Mouse (Mus musculus) midbrain, embryonic 12.5 days (tissue): ENCODE measurements at regions not wholly inside any gene's neighbourhood (a gene's known extent, or its start where the extent isn't known, plus 50 kb on each side); places are given as distances from the start of the nearest gene placed in this dataset.
"Not testable (repeated sequence)": the region's sequence is repeated elsewhere in the genome, so short reads cannot be mapped to it uniquely, and the experiment has no call there.

Source experiments
- ATAC-seq: fragments of 200-750 bp; cut with Nextera tagmentation; 2 replicates; pipeline ENCODE4 v1.8.0; 2017; ENCODE audit warnings: low read depth, moderate TSS enrichment, moderate library complexity; ENCODE audit not compliant: low FRiP score
- H3K27ac ChIP-seq: fragments of 300-500 bp; sonication (generic); replicated peaks from 2 replicates; pipeline ENCODE4 v1.5.1; 2016; ENCODE audit warnings: mild to moderate bottlenecking
- H3K27me3 ChIP-seq: fragments of 300-500 bp; sonication (generic); 2 replicates; pipeline ENCODE4 v1.6.1; 2016; ENCODE audit warnings: mild to moderate bottlenecking
- H3K36me3 ChIP-seq: fragments of 300-500 bp; sonication (generic); 2 replicates; pipeline ENCODE4 v1.6.1; 2016
- H3K4me1 ChIP-seq: fragments of 300-500 bp; sonication (generic); 2 replicates; pipeline ENCODE4 v1.6.1; 2016
- H3K4me2 ChIP-seq: fragments of 300-500 bp; sonication (generic); replicated peaks from 2 replicates; pipeline ENCODE4 v1.6.1; 2016; ENCODE audit warnings: mild to moderate bottlenecking, moderate library complexity
- H3K4me3 ChIP-seq: fragments of 300-500 bp; sonication (generic); 2 replicates; pipeline ENCODE4 v1.5.1; 2016; ENCODE audit warnings: mild to moderate bottlenecking
- H3K9ac ChIP-seq: fragments of 300-500 bp; sonication (generic); replicated peaks from 2 replicates; pipeline ENCODE4 v1.6.1; 2016; ENCODE audit warnings: mild to moderate bottlenecking, moderate library complexity
- H3K9me3 ChIP-seq: fragments of 300-500 bp; sonication (generic); 2 replicates; pipeline ENCODE4 v1.6.1; 2016; ENCODE audit warnings: mild to moderate bottlenecking
- WGBS: fragments of 180-500 bp; shearing (Covaris S2); methylation state at CpG from one replicate; pipeline ENCODE4 v1.1.7; 2016; 5-methylcytosine and 5-hydroxymethylcytosine counted together

DNA sequence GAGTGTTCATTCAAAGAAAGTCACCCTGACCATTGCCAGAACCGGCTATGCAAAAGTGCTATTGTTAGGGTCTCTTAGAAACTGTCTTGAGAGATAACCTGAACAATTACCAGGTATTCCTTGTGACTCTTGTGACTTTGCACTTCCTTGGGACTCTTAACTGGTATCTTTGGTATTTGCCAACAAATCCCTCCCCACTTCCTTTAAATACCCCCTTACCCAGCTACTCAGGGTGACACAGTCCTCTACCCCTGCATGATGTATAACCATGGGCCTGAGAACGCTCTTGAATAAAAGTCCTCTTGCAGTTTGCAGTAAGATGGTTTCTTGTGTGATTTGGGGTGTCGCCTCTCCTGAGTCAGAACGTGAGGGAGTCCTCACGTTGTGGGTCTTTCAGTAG is 371.5 kb upstream of the 1700008P02Rik start:
- H3K4me1 ChIP-seq, H3K36me3 ChIP-seq, ATAC-seq, H3K27ac ChIP-seq, H3K27me3 ChIP-seq, H3K9ac ChIP-seq, H3K4me3 ChIP-seq, H3K9me3 ChIP-seq, H3K4me2 ChIP-seq: not testable (repeated sequence)
- WGBS: 89% methylated on average over 5 of the region's 5 CpGs

DNA sequence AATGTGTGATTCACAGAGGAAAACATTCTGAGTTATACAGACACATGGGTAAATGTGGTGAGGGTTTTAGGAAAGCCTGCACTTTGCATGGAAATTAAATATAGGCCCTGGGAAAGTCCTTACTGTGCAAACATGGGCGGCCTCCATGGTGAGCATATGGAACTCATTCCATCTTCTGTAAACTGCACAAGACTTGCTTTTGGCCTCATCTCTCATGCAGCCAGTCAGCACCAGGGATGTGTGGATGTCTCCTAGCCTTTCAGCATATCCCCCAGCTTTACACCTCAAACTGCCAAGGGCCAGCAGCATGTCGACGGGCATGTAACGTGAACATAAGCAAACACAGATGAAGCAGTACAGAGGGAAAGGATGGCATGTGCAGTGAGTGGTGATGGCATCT is 364.7 kb upstream of the 1700008P02Rik start:
- no peak overlapping the region for H3K4me3 ChIP-seq
- 72% methylated on average over 4 of the region's 4 CpGs for WGBS
- no peaks in the 10 kb centered on the region for H3K4me1 ChIP-seq
- ATAC-seq: no peak
- H3K27me3 ChIP-seq: no peaks in the 10 kb centered on the region
- H3K9ac ChIP-seq: no peak overlapping the region
- H3K27ac ChIP-seq: no peak overlapping the region
- H3K9me3 ChIP-seq: no peaks in the 10 kb centered on the region
- no peak overlapping the region for H3K4me2 ChIP-seq
- H3K36me3 ChIP-seq: no peaks in the 10 kb centered on the region

DNA sequence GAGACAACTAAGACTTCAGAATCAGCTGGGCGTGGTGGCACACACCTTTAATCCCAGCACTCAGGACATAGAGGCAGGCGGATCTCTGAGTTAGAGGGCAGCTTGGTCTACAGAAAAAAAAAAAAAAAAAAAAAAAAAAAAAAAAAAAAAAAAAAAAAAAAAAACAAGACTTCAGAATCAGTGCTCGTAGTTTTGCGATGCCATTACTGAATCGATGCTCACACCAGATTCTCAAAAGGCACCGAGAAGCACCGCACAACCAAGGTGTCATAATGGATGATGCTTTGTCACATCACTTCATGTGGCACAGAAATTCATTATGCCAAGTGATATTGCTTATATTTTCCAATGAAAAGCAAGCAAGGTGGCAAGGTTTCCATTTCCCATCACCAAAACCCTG is 337.4 kb upstream of the 1700008P02Rik start:
- H3K36me3 ChIP-seq: no peaks in the 10 kb centered on the region
- no peak overlapping the region for H3K4me3 ChIP-seq
- H3K9ac ChIP-seq: no peak overlapping the region
- H3K27ac ChIP-seq: no peak overlapping the region
- H3K27me3 ChIP-seq: no peaks in the 10 kb centered on the region
- ATAC-seq: no peak
- 90% methylated on average over 7 of the region's 7 CpGs for WGBS
- H3K4me2 ChIP-seq: no peak overlapping the region
- no peaks in the 10 kb centered on the region for H3K9me3 ChIP-seq
- no peaks in the 10 kb centered on the region for H3K4me1 ChIP-seq

DNA sequence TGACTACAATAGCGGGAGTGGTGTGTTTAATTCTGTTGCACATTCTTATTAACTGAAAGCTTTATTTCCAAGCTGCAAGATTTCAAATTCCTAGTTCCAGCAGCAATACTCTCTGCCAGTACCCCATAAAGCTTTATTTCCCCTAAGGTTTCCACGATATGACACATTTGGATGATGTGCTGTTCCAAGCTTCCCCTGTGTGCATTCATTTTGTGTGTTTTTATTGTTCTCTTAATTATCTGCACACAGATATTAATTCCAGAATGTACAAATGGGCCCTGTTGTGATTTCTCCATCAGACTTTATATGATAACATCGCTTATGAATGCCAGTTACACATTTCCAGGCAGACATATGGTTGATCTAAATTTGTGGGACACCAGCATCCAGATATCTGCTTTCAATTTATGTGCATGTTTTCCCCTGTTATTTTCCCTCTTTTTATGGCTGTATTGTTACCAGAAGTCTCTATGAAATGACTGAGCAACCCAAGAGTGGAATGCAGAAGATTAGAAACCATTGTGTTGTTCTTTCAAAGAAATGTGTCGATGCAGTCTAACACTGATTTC is 312.4 kb upstream of the 1700008P02Rik start:
- Histone ChIP-seq H3K4me1 (no peaks in the 10 kb centered on the region), H3K9ac (no peak overlapping the region), H3K27me3 (no peaks in the 10 kb centered on the region), H3K27ac (no peak overlapping the region), H3K4me2 (no peak overlapping the region), H3K4me3 (no peak overlapping the region), H3K36me3 (no peaks in the 10 kb centered on the region), H3K9me3 (no peaks in the 10 kb centered on the region)
- 85% methylated on average over 4 of the region's 4 CpGs for WGBS
- ATAC-seq: no peak

DNA sequence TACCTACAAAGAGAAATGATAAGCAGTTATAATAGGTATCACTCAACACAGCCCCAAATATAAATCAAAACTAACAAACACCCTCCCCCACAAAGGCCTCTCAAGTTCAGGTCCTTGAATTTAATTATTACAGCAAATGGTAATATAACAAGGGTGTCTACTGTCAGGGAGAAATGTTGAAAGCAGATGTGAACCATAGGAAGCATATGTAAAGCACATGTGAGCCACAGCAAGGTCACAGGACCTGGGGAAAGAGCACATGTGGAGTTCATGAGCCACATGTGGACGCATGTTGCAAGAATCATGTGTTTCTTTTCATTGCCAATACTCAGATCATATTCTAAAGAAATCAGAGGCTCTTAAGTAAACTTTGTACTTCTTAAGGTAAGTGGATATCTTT is 306.5 kb upstream of the 1700008P02Rik start:
- no peaks in the 10 kb centered on the region for H3K9me3 ChIP-seq
- H3K4me2 ChIP-seq: no peak overlapping the region
- ATAC-seq: no peak
- no peak overlapping the region for H3K27ac ChIP-seq
- no peak overlapping the region for H3K4me3 ChIP-seq
- 73% methylated on average over 1 of the region's 1 CpGs for WGBS
- H3K9ac ChIP-seq: no peak overlapping the region
- H3K27me3 ChIP-seq: no peaks in the 10 kb centered on the region
- no peaks in the 10 kb centered on the region for H3K36me3 ChIP-seq
- H3K4me1 ChIP-seq: no peaks in the 10 kb centered on the region

DNA sequence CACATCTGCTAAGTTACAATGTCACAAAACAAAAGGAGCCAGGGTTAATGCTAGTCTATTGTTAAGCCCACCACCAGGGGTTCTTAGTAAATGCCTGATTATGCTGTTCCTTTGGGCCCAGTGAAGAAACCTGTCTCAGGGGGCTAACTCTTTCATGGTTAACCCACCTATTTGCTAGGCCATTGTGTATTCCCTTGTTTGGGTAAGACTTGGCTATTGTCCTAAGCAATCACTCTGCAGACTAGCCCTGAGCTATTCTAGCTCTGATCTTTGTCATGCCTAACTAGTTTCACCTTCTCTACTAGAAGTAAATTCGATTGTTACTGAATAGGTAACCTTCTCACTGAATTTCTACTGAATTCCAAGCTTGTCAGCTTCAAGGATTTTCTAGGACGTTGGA is 302.4 kb upstream of the 1700008P02Rik start:
- WGBS: 70% methylated on average over 2 of the region's 2 CpGs
- H3K9ac ChIP-seq, H3K9me3 ChIP-seq, H3K36me3 ChIP-seq, H3K27ac ChIP-seq, ATAC-seq, H3K4me2 ChIP-seq, H3K4me1 ChIP-seq, H3K4me3 ChIP-seq, H3K27me3 ChIP-seq: not testable (repeated sequence)

DNA sequence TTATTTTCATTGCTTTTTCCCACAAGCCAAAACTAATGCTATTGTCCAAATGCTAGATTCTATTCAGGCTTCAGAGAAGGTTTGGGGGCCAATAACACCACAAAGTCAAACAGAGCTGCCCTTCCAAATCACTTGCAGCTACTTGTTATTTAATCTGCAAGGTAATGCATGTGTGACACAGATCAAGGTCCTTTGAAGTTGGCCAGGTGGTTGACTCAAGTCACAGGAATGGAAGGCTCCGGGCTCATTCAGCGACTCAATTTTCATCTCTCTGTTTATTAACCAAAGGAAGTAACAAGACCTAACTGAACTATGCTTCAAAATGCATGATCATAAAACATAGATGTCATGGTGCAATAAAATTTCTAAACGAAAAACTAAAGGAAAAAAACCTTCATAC is 300.0 kb upstream of the 1700008P02Rik start:
- no peak for ATAC-seq
- no peaks in the 10 kb centered on the region for H3K4me1 ChIP-seq
- no peak overlapping the region for H3K27ac ChIP-seq
- no peaks in the 10 kb centered on the region for H3K36me3 ChIP-seq
- H3K27me3 ChIP-seq: no peaks in the 10 kb centered on the region
- WGBS: 86% methylated on average over 3 of the region's 3 CpGs
- no peaks in the 10 kb centered on the region for H3K9me3 ChIP-seq
- H3K4me3 ChIP-seq: no peak overlapping the region
- H3K9ac ChIP-seq: no peak overlapping the region
- H3K4me2 ChIP-seq: no peak overlapping the region

DNA sequence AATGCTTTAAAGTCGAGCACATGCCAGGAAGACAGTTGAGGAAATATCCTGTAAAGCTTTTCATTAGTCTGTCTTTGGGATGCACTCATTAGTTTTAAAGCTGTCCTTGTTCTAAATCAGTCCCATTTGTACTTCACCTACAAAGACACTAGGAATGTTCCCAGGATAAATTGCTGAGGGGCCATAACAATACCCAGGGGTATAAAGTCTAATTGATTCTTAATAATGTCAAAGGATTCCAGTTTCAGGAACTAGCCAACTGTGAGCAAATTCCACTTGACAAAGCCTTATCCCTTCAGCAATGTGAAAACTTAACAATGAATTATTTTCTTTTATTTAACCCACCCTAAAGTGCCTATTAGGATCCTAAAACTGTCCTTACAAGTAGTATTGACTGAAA is 267.7 kb upstream of the 1700008P02Rik start:
- Histone ChIP-seq H3K9me3 (no peaks in the 10 kb centered on the region), H3K4me3 (no peak overlapping the region), H3K9ac (no peak overlapping the region), H3K4me1 (peaks cover 3% of the 10 kb centered on the region; the same call in 1 of the 2 replicates), H3K4me2 (no peak overlapping the region), H3K36me3 (no peaks in the 10 kb centered on the region), H3K27me3 (no peaks in the 10 kb centered on the region), H3K27ac (no peak overlapping the region)
- no peak for ATAC-seq
- 51% methylated on average over 1 of the region's 1 CpGs for WGBS

DNA sequence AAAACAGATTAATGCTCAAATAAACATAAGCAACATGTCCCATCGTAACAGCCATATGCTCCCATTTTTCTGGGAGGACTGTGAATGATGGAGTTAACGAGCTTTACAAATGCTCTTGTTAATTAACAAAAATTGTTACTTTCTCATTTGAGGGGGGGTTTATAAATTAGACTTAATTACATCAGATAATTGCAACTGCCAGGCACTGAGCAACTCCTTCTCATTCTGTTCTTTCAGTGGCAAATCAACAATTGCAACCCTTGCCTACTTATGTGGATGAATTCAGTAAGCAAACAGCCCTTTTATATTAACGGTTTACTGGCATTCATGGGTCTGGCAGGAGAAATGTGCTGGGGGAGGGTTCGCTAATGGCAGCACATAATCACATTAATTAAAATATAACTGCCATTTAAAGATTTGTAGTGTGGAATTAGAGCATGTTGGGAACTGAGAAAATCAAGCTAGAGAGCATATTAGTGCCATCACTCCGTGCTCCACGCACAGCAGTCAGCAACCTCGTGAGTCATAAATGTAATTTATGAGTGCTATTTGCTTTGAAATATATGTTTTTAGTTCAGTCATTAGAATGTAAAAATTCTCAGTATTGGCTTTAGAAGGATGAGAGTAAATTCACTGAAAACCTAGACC is 266.9 kb upstream of the 1700008P02Rik start:
- H3K36me3 ChIP-seq: no peaks in the 10 kb centered on the region
- H3K27ac ChIP-seq: no peak overlapping the region
- no peak overlapping the region for H3K9ac ChIP-seq
- peaks cover 3% of the 10 kb centered on the region; the same call in 1 of the 2 replicates for H3K4me1 ChIP-seq
- no peaks in the 10 kb centered on the region for H3K27me3 ChIP-seq
- H3K4me2 ChIP-seq: no peak overlapping the region
- ATAC-seq: peak; percentile 68
- H3K4me3 ChIP-seq: no peak overlapping the region
- no peaks in the 10 kb centered on the region for H3K9me3 ChIP-seq
- 76% methylated on average over 7 of the region's 7 CpGs for WGBS

DNA sequence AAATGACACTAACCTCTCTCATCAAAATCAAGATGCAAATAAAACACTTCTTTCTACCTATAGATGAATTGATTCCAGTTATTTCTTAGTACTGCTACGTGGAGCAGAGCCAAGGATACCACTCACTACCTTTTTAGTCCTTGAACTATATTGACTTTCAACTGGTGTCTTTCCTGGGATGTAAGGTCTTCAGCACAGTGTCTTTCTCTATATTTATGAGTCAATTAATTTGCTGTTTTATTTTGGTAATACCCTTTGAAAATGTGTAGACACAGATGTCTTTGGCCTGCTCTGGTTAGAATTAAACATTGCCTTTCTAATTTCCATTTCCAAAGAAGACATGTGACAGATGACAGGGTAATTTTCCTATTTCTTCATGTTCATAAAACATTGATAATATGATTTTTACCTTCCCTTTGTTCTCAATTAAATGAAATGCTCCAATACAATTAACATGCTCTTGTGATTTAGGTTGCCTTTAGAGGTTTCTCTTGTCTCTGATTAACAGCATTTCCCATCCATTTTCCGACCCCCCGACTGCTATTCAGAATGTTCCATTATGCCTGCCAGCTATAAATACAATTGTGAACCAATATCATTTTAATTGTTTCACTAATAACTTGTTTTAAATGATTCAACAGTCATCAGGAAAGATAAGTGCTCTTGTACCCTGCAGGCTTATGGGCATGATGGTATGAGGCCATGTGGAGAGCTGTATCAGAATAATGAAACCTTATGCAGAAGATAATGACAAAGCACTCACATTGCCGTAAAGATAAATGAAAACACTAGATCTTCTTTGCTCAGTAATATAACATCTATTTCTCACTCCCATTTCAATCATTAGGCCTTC is 266.2 kb upstream of the 1700008P02Rik start:
- Histone ChIP-seq H3K4me1 (peaks cover 3% of the 10 kb centered on the region; the same call in 1 of the 2 replicates), H3K4me2 (no peak overlapping the region), H3K4me3 (no peak overlapping the region), H3K9ac (no peak overlapping the region), H3K27me3 (no peaks in the 10 kb centered on the region), H3K36me3 (no peaks in the 10 kb centered on the region), H3K9me3 (no peaks in the 10 kb centered on the region), H3K27ac (no peak overlapping the region)
- 75% methylated on average over 4 of the region's 4 CpGs for WGBS
- peak; percentile 72 for ATAC-seq

DNA sequence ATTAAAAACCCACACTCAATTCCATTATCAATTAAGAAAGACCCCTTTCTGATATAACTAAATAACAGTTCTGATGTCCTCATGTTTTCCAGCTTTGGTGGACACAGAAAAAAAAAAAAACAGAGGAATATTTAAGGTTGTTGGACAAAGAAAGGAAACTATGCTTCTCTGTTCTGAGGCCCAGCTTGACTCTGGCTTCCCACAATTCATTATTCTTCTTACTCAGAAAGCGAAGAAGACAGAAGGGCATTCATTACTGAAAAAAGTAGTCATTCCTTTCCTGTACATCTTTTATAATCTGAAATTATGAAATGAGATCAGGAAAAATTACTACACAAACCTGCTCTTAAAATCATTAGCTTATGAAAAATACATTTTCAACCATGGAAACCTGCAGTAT is 263.2 kb upstream of the 1700008P02Rik start:
- H3K4me3 ChIP-seq: no peak overlapping the region
- no peak overlapping the region for H3K9ac ChIP-seq
- no peaks in the 10 kb centered on the region for H3K27me3 ChIP-seq
- no peak overlapping the region for H3K27ac ChIP-seq
- no peaks in the 10 kb centered on the region for H3K9me3 ChIP-seq
- 76% methylated on average over 1 of the region's 1 CpGs for WGBS
- no peak overlapping the region for H3K4me2 ChIP-seq
- H3K36me3 ChIP-seq: no peaks in the 10 kb centered on the region
- H3K4me1 ChIP-seq: peaks cover 3% of the 10 kb centered on the region; the same call in 1 of the 2 replicates
- ATAC-seq: no peak

DNA sequence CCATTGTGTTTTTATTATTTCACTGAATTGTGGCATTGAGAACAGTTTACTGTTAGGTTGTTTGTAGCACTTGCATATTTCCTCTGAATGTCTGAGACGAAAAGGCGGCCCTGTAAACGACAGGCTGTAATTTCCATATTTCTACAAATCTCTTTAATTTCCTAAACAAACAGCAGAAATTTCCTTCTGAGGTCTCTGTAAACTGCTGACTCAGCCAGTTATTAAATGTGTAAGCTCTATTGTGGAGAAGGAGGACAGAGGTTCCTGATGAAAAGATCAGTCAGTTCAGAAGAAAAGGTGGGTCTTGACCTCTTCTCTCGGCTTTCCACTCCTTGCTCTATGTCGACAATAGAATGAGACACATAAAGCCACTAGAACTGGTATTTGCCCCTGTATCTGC is 256.0 kb upstream of the 1700008P02Rik start:
- H3K4me2 ChIP-seq: no peak overlapping the region
- no peak overlapping the region for H3K4me3 ChIP-seq
- no peaks in the 10 kb centered on the region for H3K9me3 ChIP-seq
- H3K9ac ChIP-seq: no peak overlapping the region
- H3K27me3 ChIP-seq: no peaks in the 10 kb centered on the region
- WGBS: 75% methylated on average over 5 of the region's 5 CpGs
- H3K36me3 ChIP-seq: no peaks in the 10 kb centered on the region
- no peaks in the 10 kb centered on the region for H3K4me1 ChIP-seq
- ATAC-seq: no peak
- no peak overlapping the region for H3K27ac ChIP-seq
